Mouse (Mus musculus) megakaryocyte progenitor cell, adult 5-6 weeks (primary cell): ENCODE measurements at regions not wholly inside any gene's neighbourhood (a gene's known extent, or its start where the extent isn't known, plus 50 kb on each side); places are given as distances from the start of the nearest gene placed in this dataset.

Source experiments
- ATAC-seq: replicated peaks from 2 replicates; pipeline ENCODE4 v1.8.0; 2016; ENCODE audit warnings: mild to moderate bottlenecking, moderate TSS enrichment, inconsistent platforms; ENCODE audit not compliant: poor library complexity

GRCm38 (mm10) chr13:16646649-16647048 lies 635.0 kb downstream of the Inhba start:
- ATAC-seq = no peak

GRCm38 (mm10) chr13:16656110-16656509 lies 644.5 kb downstream of the Inhba start:
- no peak for ATAC-seq

- no peak for ATAC-seq
Measured at GRCm38 (mm10) chr13:16659894-16660293, 648.2 kb downstream of the Inhba start.

- ATAC-seq = no peak
Measured at GRCm38 (mm10) chr13:16668652-16669051, 657.0 kb downstream of the Inhba start.

GRCm38 (mm10) chr13:16669281-16669680 lies 657.6 kb downstream of the Inhba start:
- no peak for ATAC-seq

GRCm38 (mm10) chr13:16670047-16670733 lies 658.5 kb downstream of the Inhba start:
- no peak for ATAC-seq

GRCm38 (mm10) chr13:16670736-16671135 lies 659.1 kb downstream of the Inhba start:
- ATAC-seq = no peak

- no peak for ATAC-seq
Measured at GRCm38 (mm10) chr13:16676873-16677272, 665.2 kb downstream of the Inhba start.

GRCm38 (mm10) chr13:16678246-16679024 lies 666.8 kb downstream of the Inhba start:
- 0 out of 2 replicates have a peak, but pooled peaks have one; percentile 39 for ATAC-seq

GRCm38 (mm10) chr13:16694201-16694600 lies 682.5 kb downstream of the Inhba start:
- no peak for ATAC-seq

GRCm38 (mm10) chr13:16700934-16701333 lies 689.3 kb downstream of the Inhba start:
- no peak for ATAC-seq

- ATAC-seq = no peak
Measured at GRCm38 (mm10) chr13:16702138-16702537, 690.5 kb downstream of the Inhba start.

- no peak for ATAC-seq
Measured at GRCm38 (mm10) chr13:16705217-16706104, 693.8 kb downstream of the Inhba start.

- no peak for ATAC-seq
Measured at GRCm38 (mm10) chr13:16706105-16706442, 694.4 kb downstream of the Inhba start.

GRCm38 (mm10) chr13:16715296-16715960 lies 703.8 kb downstream of the Inhba start:
- ATAC-seq = peak; percentile 54

- ATAC-seq = no peak
Measured at GRCm38 (mm10) chr13:16716340-16716739, 704.7 kb downstream of the Inhba start.

GRCm38 (mm10) chr13:16716796-16717749 lies 705.4 kb downstream of the Inhba start:
- no peak for ATAC-seq

GRCm38 (mm10) chr13:16720090-16720489 lies 708.4 kb downstream of the Inhba start:
- peak; percentile 61 for ATAC-seq

GRCm38 (mm10) chr13:16725350-16725749 lies 713.7 kb downstream of the Inhba start:
- ATAC-seq = no peak

GRCm38 (mm10) chr13:16738313-16738712 lies 726.7 kb downstream of the Inhba start:
- ATAC-seq = no peak
